Mouse (Mus musculus): Measurements from ENCODE around the gene Exoc6b. TPM values are rescaled to one million over a fixed set of nuclear protein-coding genes. Genes with fewer than 3 reads are reported as not detected.
"Not testable (repeated sequence)": the region's sequence is repeated elsewhere in the genome, so short reads cannot be mapped to it uniquely, and the experiment has no call there.

Gene Exoc6b
- 100 to 1,000 TPM in 1 of 2 experiments, 10 to 100 TPM in 1; 98.3 to 105 TPM for total RNA-seq (2021)
- long read RNA-seq, experiment 1, full-length matches to known transcripts, result 4 of 22 reads
- long read RNA-seq, experiment 1, partial matches to known transcripts, result 13 of 22 reads
- long read RNA-seq, experiment 1, other reads (novel, unspliced or antisense), result 5 of 22 reads
- long read RNA-seq, experiment 2, full-length matches to known transcripts, result 6 of 18 reads
- long read RNA-seq, experiment 2, partial matches to known transcripts, result 2 of 18 reads
- long read RNA-seq, experiment 2, other reads (novel, unspliced or antisense), result 10 of 18 reads

DNA sequence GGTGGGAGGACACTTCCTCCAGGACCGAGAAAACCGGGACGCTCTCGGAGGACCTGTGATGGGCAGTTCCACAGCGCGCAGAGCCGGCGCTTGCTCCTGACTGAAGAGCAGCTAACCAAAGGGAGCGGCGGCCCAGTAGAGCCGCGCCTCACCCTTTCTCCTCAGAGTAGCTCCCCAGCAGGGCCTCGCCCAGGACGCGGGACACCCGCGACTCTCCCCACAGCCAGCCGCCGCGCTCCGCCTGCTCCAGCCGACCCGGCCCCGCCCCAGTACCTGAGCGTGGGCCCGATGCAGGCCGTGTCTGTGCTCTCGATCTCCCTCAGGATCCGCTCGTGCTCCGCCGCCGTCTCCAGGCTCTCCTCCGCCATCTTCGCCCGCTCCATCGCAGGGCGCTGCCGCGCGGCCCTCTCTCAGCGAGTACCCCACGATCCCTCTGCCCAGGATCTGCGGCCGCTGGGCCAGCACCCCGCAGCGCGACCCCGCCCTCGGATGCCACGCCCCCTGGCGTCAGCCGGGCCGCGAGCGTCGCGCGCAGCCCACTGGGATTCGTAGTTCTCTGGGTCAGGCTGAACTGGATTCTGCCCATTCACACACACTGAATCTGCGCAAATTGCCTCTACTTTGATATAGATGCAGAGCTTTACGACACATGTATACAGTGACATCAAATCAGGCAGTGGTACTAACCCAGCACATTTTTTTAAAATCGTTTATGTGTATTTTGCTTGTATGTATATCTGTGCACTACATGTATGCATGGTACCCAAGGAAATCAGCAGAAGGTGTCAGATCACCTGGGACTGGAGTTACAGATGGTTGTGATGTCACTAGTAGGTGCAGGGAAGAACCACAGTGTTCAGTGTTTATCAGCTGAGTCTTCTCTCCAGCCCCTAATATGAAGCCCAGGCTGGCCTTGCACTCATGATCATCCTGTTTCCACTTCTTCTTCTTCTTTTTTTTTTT lies at the start of gene Exoc6b:
TSS of gene Exoc6b (minus strand) at position 491 of the 963 bp plus-strand sequence.
- peak; percentile 86 to 89 for DNase-seq (ENCODE audit: low spot score in 2 of 2)

GRCm38 (mm10) chr6:85117545-85118511 lies 48.5 kb upstream of the Exoc6b start:
- peak; percentile 33 to 68 for DNase-seq (ENCODE audit: low spot score in 2 of 2)

GRCm38 (mm10) chr6:85105033-85105615 lies 35.8 kb upstream of the Exoc6b start:
- DNase-seq (ENCODE audit: low spot score in 2 of 2), result no peak

DNA sequence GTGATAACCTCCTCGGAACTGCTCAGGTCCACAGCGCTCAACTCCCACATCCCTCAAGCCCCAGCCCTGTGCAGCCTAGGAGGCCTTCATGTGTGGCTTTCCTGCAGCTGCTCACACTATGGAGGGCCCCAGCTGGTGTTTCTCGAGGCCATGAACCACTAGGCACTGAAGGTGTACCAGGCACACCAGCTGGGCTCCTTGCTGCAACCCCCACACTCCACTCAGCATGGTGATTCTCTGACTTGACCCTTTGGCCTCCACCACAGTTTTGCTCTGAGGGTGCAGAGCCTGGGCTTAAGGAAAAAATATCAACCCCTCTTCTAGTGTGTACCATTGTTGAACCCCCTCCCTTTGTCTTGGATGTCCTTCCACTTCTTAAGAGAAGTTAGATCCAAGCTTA lies 34.0 kb upstream of the Exoc6b start:
- no peak for DNase-seq (ENCODE audit: low spot score in 2 of 2)

DNA sequence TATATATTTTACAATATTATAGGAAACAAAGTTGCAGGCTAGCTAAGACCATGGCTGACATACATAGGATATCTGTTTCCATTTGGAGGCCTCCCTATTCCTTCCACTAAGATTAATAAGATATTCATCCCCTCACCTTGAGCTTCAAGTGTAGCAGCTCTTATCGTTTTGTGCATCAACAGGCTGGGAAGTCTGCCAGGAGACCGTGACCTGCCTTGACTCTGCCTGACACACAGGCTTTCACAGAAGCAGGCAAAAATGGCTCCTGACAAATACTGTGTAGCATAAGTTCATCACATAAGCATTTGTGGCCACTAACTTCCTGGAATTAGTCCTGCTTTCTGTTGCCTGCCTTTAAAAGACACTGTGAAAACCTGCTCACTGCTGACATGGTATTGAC lies 27.1 kb upstream of the Exoc6b start:
- no peak for DNase-seq (ENCODE audit: low spot score in 2 of 2)

DNA sequence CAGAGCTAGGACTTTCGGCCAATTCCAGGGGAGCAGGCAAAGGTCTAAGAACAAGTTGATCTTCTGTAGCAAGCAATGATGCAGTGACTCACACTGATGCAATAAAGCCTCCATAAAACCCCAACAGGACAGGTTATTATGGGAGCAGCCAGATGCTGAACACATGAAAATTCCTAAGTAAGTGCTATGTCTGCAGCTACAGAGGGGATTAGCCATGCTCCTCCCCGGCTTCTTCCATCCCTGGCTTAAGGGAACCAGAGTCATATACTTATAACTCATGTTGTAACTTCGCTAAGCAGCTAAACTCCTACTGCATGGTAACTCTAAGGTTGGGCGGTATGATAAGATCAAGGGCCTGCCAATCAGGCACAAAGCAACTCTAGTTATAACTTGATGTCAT lies 18.1 kb upstream of the Exoc6b start:
- no peak for DNase-seq (ENCODE audit: low spot score in 2 of 2)

GRCm38 (mm10) chr6:85086645-85087044 lies 17.3 kb upstream of the Exoc6b start:
- no peak for DNase-seq (ENCODE audit: low spot score in 2 of 2)

- DNase-seq (ENCODE audit: low spot score in 2 of 2), result not testable (repeated sequence)
Observed at GRCm38 (mm10) chr6:85076179-85076720, 6.9 kb upstream of the Exoc6b start.

DNA sequence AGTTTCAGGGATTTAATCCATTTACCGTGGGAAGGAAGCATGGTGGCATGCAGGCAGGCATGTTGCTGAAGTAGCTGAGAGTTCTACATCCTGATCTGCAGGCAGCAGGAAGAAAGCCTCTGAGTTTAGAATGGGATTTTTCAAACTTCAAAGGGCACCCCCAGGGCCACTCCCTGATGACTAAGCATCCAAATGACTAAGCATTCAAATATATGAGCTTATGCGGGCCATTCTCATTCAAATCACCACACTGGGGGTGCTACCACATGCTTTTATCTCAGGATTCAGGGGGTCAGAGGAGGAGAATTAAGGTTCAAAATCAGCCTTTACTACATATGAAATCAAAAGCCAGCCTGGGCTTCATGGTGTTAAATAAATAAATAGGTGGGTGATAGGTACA lies 5.7 kb upstream of the Exoc6b start:
- DNase-seq (ENCODE audit: low spot score in 2 of 2), result no peak

DNA sequence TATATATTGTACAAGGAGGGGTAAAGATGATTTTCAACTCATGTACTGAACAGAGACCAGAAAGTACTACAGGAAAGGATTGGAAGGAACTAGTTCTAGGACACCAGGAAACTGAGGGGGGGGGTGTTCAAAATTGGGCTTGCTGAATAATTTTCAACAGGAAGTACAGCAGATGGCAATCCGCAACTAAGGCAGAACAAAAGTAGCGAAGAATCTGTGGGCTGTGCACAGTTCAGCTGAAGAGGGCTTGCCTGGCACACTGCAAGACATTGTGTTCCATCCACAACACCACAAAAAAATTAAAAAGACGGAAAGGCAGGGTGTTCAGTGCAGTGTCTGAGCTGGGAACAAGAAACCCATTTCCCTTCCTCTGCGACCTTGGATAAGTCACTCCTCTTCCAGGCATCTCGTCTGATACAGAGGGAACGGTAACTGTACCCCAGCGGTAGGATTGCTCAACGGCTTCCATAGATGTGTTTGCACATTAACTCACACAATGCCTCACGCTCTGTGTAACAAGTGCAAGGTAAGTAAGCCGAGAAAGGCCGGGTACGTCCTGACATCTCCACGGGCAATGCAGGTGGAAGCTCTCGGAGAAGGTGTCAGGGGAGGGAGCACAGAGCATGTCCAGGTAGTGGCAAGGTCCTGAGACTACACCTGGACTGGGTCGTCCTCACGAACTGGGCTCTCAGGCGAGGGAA lies 841 bp downstream of the Exoc6b start:
- peak; percentile 28 to 67 for DNase-seq (ENCODE audit: low spot score in 2 of 2)

DNA sequence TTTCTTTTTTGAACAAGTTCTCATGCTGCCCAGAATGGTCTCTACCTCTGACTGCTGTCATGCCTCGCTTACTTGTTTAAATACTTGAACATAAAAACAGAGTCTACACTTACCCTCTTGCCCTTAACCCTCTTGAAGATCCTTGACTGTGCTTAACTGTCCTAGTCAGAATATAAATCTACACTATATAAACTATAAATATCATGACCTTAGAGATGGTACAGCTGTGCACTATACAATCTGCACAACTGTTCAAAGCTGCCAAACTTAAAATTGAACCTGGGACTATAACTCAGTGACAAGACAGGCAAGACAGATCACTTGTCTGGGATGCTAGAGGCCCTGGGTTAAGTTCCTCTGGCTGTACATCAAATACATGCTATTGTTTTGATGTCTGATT lies 11.7 kb downstream of the Exoc6b start:
- DNase-seq (ENCODE audit: low spot score in 2 of 2), result no peak

DNA sequence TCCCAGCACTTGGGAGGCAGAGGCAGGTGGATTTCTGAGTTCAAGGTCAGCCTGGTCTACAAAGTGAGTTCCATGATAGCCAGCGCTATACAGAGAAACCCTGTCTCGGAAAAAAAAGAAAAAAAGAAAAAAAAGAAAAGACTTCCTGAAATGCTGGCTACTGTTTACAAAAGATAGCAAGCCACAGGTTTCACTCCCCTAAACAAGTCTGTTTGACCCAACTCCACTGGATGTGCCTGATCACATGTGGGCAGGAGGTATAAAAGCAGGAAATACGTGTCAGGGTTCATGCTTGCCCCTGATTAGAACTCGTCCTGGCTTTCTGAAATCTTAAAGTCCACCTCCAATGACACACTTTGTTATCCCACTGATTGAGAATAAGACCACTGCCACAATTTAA lies 18.2 kb downstream of the Exoc6b start:
- no peak for DNase-seq (ENCODE audit: low spot score in 2 of 2)

DNA sequence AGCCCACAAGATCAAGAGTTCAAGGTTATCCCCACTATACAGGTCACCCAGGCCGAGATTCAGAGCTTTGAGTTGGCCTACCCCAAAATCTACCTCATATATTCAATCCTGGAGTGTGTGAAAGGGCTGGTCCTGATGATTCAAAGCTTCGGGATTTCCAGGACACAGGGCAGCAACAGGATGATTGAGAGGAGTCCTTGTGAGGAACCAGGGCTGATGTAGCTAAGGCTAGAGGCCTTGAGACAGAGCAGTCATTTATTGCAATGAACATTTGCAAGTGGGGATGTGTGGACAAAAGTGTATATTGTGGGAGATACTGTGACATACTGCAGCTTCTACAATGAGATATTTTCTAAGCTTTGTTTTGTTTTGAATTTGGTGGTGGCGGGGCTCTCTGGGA lies 22.8 kb downstream of the Exoc6b start:
- no peak for DNase-seq (ENCODE audit: low spot score in 2 of 2)

GRCm38 (mm10) chr6:85044621-85045152 lies 24.6 kb downstream of the Exoc6b start:
- DNase-seq (ENCODE audit: low spot score in 2 of 2), result no peak

DNA sequence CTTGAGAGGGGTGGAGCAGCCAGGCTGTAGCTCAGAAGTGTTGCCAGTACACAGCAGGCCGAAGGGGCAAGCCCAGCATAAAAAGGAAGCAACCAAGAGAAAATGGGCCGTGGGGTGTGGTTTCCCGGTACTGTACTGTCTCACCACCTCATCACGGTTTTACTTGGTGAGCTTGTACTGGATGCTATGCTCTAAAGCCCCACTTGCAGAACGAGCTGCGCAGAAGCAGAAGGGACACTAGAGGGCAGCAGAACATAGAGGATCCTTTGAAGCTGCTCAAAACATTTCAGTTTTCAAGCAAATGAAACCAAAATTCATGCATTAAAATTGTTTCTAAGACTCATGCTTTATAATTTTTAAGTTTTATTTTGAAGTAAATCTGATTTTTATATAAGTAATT lies 31.6 kb downstream of the Exoc6b start:
- DNase-seq (ENCODE audit: low spot score in 2 of 2), result peak; percentile 57 to 82

DNA sequence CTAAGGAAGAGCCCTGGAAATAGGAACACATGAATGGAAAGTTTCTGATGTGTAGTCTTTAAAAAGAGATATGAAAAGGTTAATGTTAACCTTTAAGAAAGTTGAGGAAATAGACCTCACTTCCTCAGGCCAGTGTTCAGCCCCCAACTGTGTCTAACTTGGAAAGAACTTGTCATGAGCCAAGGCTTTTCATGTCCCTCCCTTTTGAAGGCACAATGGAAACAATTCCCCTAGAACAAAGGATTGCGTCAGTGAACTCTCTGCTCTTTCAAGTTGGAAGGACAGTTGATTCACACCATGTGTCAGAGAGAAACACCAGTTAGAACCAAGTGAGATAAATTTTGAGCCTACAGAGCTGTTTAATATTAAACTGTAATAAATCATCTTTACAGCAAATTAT lies 39.6 kb downstream of the Exoc6b start:
- DNase-seq (ENCODE audit: low spot score in 2 of 2), result no peak

DNA sequence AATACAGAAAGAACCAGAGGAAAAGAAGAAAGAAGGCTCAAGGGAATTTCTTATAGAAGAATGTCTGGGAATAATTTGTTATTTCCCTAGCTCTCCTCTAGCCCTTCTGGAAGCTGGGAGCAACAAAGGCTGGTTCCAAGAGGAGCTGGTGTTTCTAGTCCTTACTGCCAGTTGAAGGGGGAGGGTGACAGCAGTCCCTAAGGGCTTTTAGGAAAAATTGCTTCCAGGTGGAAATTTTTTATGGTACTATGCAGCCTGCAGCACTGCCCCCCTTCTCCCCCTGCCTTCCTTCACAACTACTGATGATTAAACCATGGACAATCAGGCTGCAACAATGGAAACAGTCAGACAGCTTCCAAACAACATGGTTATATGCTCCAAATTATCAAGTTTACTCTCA lies 44.9 kb downstream of the Exoc6b start:
- no peak for DNase-seq (ENCODE audit: low spot score in 2 of 2)

- peak in 1 of 2 experiments; percentile 66 for DNase-seq (ENCODE audit: low spot score in 2 of 2)
Observed at GRCm38 (mm10) chr6:85017011-85017410, 52.3 kb downstream of the Exoc6b start.

GRCm38 (mm10) chr6:85013906-85014305 lies 55.4 kb downstream of the Exoc6b start:
- DNase-seq (ENCODE audit: low spot score in 2 of 2), result no peak

Measured in layer of hippocampus, postnatal 14 days (tissue).